Mouse (Mus musculus) mouse embryonic stem cell (cell line): Measurements from ENCODE around the gene Shisa8.

Experiments used
- in situ Hi-C, 2 experiments: fragments of 300-500 bp; cut with MboI; formaldehyde crosslinking; loops; 1 replicate in 1 of 2; 3 replicates in 1 of 2; pipeline ENCODE4 v1.14.3; 2019 to 2020; ENCODE audit warnings: low sequenced_read_pairs in 2 of 2, low pct_unique_long_range_greater_than_20kb in 1 of 2, mixed read lengths in 1 of 2; ENCODE audit not compliant: unreplicated experiment in 1 of 2

Gene Shisa8

DNA sequence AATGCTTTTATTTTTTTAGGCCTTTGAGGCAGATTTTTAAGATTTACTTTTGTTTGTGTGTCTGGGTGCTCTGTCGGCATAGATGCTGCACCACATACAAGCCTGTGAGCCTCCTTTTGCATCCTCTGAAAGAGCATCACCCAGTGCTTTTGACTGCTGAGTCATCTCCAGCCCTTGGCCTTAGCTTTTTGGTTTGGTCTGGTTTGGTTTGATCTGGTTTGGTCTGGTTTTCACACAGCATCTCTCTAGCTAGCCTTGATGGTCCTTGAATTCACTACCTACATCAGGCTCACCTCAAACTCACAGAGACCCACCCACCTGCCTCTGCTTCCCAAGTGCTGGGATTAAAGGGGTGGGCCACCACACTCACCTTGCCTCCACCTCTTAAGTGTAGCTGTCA is 24.7 kb downstream of the Shisa8 start:
- in situ Hi-C loops = no loop called here

DNA sequence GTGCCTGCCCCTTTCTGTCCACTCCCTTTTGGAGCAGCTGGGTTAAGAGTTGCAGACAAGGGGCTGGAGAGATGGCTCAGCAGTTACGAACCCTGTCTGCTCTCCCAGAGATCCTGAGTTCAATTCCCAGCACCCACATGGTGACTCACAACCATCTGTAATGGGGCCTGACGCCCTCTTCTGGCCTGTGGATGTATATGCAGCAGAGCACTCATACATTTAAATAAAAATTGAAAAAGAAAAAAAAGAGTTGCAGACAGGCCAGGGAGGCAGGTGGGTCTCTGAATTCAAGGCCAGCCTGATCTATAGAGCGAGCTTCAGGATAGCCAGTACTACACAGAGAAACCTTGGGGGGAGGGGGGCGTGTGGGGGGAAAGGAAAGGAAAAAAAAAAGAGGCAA is 25.2 kb downstream of the Shisa8 start:
- in situ Hi-C loops = no loop called here

DNA sequence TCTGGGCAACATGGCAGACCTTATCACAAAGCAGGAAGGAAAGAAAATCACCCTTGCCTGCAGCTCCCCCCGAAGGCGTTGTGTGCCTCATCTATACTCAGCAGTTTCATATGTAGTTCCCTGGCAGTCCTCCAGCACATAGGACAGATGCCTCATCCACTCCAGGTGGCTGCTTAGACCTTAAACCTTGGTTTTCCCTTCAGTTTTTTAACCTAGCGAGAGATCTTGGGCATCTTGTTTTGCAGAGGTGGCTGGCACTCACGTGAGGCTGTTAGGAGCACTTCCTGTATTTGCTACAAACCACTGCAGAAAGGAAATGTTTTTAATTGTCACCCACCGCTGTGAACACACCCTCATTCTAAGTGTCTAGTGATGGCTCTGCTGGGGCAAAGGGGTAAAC is 25.7 kb downstream of the Shisa8 start:
- in situ Hi-C loops = no loop called here

DNA sequence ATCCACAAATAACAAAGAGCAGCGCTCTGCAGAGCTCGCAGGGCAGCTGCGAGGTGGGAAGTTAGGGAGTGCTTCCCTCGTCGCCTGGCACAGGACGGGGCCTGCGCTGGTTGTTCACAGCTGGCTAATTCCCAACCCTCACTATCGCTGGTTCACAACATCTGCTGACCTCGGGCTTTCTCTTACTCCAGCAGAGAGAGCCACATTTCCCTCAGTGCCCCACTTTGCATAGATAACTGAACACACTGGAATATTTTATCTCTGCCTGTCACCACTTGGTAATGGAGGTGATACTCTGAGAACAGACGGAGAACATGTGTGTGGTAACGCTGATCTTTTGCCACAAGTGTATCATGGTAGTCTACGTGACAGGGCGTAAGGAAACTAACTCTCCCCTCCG is 26.5 kb downstream of the Shisa8 start:
- in situ Hi-C loops = no loop called here

DNA sequence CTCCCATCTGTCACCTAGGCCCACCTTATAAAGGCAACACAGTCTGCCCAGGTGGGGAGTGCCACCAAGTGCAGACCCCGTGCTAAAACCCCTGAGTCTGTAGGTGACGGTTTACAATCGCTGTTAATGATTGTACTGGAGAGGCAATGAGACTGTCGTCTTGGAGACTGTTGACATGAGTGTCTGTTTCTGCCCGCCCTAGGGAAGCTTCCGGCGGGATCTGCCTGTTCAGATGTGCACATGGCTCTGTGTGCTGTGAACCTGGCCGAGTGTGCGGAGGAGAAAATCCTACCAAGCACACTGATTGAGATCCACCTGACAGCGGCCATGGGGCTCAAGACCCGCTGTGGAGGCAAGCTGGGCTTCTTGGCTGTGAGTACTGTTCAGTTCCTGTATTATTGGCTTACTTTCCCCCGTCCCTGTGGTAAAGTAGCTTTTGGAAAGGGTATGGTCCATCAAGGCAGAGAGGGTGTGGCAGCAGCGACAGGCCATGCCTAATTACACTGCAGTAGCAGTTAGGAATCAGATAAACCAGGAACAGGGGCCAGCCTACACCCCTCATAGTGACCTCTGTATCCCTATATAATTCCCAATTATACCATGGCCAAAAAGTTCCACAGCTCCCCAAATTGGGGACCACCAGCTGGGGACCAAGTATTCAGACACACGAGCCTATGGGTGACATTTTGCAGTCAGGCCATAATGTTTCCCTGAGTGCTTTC is 27.4 kb downstream of the Shisa8 start:
- in situ Hi-C loops = no loop called here

DNA sequence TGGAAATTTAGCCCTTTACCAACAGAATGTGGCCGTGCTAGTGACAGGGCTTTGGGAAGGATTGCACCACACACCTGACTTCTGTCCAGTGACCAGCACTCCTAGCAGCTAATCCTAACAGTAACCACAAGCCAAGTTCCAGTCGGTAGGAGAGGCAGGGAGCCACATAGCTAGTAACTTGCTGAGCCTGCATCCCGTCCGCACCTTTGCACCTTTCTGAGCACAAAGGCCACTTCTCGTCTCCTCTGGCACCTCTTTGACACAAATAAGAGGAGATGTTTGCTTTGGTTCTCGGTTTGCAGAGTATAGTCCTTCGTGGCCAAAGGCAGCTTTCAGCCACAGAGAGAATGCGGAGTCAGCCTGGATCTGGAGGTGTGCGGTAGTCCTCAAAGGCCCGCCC is 28.0 kb downstream of the Shisa8 start:
- in situ Hi-C loops = no loop called here

DNA sequence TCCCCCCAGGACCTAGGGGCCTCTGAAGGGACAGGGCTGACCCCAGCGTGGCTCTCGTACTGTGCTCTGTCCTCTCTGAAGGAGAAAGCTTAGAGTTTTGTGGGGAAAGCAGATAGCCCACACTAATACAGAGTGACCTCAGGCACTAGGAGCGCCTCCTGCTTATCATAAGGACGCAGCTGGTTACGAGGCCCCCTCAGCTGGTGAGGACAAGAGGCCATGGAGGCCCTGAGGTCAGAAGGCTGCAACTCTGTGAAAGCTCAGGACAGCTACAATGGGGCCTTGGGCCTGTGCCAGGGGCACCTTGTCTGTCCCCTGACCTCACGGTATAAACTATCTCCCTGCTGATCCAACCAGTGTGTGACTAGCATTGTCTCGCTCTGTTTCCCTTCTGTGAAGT is 28.4 kb downstream of the Shisa8 start:
- in situ Hi-C loops = no loop called here

DNA sequence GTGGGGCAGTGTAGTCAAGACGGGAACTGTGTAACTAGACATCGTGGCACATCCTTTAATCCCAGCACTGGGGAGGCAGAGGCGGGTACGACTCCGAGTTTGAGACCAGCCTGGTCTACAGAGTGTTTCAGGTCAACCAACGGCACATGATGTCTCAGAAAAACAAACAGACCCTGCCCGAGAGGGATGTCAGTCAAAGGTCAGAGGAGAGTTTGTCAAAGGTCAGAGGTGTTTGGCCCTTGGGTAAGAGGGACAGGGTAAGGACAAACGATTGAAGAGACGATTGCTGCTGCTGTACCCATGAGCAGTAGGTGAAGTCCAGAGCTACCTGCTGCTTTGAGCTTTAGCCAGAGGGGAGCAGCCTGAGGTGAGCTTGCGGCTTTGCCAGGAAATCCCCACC is 29.0 kb downstream of the Shisa8 start:
- in situ Hi-C loops = no loop called here

DNA sequence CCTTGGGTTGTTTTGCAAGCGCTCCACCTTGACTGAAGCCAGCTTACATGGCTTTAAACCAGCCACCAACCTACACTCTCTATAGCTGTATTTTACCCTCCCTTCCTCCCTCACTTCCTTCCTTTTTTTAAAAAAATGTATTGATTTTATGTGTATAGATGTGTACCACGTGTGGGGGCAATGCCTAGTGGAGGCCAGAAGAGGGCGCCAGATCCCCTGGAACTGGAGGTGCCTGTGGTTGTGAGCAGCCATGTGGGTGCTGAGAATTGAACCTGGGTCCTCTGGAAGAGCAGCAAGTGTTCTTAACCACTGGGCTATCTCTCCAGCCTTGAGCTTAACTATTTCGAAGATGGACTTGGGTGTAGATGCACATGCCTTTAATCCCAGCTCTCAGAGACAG is 30.3 kb downstream of the Shisa8 start:
- in situ Hi-C loops = no loop called here

DNA sequence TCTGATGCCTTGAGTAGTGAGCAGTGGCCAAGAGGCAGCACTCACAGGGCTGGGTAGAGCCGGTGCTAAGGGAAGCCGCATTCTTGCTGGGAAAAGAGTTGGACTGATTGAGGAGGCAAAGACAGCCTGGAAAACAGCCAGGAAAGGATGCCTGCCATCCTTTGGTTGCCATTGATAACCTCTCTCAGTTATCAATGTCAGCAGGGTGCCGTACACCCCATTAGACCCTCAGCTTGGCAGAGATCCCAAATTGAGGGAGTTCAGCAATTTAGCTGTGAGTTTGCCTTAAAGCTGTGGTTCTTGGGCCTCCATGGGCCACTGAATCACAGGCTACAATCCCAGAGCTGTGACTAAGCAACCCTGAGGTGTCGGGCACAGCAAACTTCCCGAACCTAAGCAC is 31.5 kb downstream of the Shisa8 start:
- in situ Hi-C loops = no loop called here

DNA sequence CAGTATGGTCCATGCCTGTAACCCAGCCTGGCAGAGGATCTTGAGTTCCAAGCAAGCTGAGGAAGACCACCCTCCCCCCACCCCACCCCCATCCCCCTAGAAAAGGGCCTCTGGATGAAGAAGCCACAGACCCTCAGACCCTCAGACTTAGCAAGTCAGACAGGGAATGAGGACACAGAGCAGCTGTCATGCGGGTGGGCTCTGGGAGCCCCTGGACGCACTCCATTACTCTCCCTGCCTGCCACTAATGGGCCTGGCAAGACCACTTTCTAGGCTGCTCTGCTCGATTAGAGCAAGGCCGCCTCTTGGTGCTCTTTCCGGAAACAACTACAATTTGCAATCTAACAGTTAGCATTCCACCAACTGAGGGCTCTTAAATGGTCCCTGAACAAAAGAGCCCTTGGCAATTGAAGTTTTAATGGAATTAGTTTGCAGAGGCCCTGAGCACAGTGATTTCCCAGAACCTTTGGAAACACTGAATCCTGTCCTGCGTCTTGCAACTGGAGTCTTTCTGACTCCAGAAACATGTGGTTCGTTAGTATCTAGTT is 34.8 kb downstream of the Shisa8 start:
- in situ Hi-C loops = no loop called here

DNA sequence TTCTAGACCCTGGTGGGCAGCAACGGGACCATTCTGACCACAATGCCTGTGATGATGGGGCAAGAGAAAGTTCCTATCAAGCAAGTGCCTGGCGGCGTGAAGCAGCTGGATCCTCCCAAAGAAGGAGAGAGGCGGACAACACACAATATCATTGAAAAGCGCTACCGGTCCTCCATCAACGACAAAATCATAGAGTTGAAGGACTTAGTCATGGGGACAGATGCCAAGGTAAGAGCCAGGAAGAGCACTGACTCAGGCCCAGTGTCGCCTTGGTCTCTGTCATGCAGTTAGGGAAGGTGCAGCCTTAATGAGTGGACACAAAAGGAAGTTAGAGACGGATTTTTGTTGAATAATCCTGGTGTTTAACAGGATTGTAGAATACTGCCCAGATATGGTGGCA is 37.5 kb downstream of the Shisa8 start:
- in situ Hi-C loops = no loop called here

DNA sequence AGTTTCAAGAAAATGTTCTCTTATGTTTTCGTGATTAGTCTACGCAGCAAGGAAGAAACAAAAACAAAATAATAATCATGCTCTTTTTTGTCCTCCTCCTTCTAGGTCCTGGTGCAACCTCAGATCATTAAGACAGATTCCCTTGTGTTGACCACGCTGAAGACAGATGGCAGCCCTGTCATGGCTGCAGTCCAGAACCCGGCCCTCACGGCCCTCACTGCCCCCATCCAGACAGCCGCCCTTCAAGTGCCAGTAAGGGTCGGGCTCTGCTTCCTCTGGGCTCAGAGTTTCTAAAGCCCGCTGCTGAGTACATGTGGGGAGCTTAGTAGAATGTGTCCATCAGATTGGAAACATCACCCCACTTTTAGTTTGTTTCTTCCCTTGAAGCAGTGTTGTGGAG is 40.0 kb downstream of the Shisa8 start:
- in situ Hi-C loops = no loop called here

DNA sequence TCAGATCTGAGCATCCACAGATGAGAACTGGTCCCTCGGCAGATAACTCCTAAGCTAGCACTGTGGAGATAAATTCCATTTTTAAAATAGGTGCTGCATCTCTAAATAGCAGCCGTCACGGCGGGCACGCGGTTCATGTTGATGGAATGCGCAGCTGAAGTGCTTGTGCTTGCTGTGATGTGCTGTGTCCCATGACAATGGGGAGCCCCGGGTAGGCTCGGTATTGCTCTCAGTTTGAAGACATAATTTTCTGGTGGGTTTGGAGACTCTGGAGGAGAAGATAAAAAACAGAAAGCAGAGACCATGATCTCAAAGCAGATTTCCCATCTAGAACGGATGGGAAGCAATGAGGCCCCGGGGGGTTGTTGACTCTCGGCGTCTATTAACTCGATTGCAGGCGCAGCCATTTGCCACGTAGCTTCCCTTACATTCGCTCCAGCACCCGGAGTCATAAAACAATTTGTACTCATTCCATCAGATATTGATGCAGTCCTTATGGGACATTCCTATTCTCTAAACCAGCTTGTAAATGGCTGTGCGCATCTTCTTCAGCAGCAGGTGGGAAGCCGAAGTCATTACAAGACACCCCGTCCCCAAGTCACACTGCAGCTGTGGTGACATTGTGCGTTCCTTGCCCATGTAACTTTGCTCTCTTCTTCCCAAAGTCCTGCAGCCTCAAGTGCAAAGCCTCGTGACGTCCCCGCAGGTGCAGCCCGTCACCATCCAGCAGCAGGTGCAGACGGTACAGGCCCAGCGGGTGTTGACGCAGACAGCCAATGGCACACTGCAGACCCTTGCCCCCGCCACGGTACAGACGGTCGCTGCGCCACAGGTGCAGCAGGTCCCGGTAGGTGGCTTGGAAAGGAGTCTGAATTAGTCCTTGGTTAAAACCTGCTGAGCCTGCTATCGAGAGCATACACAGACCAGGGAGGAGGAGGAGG is 41.9 kb downstream of the Shisa8 start:
- in situ Hi-C loops = no loop called here

DNA sequence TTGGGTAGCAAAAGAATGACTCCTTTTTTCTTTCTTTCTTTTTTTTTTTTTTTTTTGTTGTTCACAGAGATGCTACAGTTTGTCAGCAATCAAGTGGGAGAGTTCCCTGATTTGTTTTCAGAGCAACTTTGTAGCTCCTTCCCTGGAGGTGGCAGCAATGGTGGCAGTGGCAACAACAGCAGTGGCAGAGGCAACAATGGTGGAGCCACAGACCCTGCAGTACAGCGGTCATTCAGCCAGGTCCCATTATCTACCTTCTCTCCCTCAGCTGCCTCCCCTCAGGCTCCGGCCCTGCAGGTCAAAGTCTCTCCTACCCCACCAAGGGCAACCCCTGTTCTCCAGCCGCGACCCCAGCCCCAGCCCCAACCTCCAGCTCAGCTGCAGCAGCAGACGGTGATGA is 42.9 kb downstream of the Shisa8 start:
- in situ Hi-C loops = no loop called here

DNA sequence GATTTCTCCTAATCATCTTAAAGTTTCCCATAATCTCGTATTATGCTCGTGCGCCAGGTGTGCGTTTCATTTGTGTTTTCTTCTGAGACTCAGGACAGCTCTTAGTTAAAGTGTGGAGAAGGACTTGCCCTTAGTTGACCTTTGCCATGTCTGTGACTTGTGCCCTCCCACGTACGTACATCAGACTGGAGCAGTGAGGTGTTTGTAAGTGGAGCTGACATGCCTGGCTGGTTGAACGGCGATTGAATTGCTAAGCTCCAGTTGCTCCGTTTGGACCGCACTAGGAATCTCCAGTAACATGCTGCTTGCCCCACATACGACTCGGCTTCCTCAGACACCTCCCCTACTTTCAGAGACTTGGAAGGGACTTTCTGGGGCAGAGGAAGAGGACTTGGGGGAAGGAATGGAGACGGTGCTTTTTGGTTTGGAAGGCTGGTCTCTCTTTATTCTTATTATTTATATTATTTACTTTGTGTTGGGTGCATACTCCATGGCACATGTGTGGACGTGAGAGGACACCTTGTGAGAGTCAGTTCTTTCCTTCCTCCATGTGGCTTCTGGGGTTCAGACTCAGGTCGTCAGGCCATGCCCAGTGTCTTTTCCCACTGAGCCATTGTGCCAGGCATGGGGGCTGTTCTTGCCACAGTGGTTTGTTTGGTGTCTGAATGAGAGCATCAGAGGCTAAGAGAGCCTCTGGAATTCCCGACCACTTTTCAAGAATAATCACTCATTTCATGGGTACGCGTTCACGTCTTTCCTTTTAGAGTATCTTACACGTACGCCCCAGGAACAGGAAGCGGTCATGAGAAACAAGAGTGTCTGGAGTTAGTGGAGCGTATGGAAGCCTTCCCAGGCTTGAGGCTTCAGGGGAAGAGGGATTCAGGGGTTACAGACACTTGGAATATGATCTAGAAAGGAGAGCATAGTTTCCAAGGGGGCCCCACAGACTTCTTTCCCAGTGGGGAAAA is 45.1 kb downstream of the Shisa8 start:
- in situ Hi-C loops = no loop called here

DNA sequence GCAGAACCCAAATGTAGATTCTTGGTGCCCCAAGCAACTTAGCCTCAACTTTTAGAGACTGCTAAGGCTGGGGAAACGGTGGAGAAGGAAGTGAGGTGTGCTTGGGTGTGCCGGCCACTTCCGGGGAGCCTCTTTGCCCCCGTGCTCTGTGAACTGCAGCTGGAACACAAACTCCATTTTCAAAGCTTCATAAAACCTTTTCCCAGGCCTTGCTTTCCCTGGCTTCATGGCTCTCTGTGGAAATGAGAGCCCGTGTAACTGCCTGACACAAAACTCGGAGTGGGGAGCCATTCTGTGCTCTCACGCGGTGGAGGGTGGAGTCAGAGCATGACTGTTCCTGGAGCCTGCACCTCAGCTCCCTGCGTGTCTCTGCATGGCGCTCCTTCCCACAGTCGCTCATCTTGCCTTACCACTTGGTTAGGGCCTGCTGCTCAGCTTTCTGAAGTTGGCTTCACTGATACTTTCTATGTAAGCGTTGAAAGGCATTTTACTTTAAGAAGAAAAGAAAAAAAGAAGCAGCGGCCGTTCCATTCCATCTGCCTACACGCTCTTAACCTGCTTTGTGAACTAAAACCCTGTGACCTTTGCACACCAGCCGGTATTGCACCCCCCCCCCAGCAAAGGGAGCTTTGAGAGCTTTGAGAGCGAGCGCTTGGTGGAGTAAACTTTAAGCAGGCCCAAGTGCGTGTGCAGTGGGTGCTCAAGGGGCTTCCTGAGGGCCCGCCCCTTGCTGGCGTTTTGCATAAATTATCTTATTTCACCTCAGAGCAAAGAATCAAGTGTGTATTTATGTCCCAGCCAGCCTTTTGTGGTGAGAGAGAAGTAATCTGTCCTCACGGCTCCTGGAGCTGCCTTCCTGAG is 46.1 kb downstream of the Shisa8 start:
- in situ Hi-C loops = no loop called here
